Mouse (Mus musculus) heart, adult 8-10 months (tissue): ENCODE results near the gene Mgat2. TPM values are rescaled to one million over a fixed set of nuclear protein-coding genes. Genes with fewer than 3 reads are reported as not detected.
"Not testable (repeated sequence)": the region's sequence is repeated elsewhere in the genome, so short reads cannot be mapped to it uniquely, and the experiment has no call there.

Source experiments
- DNase-seq: peaks from one replicate; pipeline ENCODE4 v3.0.0; 2022; ENCODE audit warnings: low spot score
- total RNA-seq, 4 experiments: library from RNA; stranded (reverse); gene quantifications; 2 replicates each; pipeline ENCODE4 v1.2.4; 2022

Mgat2 gene
- total RNA-seq = 10 to 100 TPM; 16.6 to 19.7 (median 16.9) TPM

DNA sequence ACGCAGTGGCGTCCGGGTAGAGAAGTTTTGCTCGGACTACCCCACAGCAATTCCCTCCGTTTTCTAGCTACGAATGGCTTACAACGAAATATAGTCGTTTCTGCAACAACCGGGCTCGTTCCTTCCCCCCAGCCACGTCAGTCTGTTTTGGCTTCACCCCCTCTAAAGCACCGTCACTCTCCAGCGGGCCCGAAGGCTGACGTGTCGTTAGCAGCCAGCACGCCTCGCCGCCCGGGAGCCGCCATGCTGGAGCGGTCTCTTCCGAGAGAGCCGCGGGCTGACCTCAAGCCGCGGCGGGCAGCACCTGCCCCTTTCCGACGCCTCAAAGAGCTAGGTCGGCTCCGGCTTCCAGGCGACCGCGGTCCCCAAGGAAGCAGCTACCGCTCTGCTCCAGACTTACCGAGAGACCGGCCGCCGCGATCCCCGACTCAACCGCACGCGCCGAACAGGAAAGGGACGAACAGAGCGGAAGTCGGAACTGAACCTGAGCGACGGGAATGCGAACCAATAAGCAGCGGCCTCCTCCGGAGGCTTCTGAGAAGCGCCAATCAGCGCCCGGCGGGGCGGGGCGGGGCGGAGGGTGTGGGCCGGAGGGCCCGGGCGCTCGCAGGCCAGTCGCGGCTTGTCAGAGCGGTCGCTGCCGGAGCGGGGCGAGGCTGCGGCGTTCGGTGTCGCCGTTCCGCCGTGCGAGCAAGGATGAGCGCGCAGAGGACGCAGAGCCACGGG is at the start of gene Mgat2, which contains the start of gene Rpl36al:
Mgat2 (plus strand) TSS at position 575 of the 726 bp plus-strand sequence.
Rpl36al (minus strand) TSS at position 501 of the 726 bp plus-strand sequence.
- DNase-seq = peak; percentile 97

DNA sequence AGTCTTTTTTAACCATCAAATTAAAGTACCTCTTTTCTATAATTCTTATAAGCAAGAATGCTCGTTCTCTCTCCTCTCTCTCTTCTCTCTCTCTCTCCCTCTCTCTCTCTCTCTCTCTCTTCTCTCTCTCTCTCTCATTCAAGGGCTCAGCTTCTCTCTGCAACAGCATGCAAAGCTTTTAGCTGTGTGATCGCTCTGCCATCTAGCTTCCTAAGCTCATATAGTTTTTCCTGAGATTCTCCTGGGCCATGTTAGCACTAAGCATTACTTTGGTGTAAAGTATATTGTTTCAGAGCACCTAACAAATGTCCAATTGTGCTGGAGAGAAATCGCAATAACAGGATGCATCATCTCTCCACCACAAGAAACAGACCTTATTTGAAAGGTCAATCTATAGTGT is 44.8 kb upstream of the Mgat2 start:
- DNase-seq = no peak

DNA sequence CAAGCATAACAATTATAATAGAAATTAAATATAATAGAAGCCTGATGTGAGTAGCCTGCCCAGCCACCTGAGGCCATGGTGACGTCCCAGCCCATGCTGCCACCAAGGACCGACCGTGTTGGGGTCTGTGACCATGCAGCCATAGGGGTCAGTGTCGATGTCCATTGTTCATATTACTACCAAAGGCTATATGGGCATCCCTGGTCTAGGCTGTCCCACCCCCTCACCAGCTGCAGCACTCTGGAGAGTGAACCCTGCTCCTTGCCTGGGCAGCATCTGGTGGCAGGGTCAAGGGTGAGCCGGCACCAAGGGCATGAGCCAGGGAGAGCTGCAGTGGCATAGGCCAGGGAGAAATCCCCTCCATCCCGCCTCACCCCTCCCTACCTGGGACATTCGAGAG is 44.1 kb upstream of the Mgat2 start:
- DNase-seq = no peak

GRCm38 (mm10) chr12:69143460-69143859 is 40.5 kb upstream of the Mgat2 start:
- DNase-seq = no peak

GRCm38 (mm10) chr12:69147166-69147735 is 36.7 kb upstream of the Mgat2 start:
- DNase-seq = peak; percentile 37

- DNase-seq = no peak
These were observed 33.9 kb upstream of the Mgat2 start for GRCm38 (mm10) chr12:69150049-69150448.

DNA sequence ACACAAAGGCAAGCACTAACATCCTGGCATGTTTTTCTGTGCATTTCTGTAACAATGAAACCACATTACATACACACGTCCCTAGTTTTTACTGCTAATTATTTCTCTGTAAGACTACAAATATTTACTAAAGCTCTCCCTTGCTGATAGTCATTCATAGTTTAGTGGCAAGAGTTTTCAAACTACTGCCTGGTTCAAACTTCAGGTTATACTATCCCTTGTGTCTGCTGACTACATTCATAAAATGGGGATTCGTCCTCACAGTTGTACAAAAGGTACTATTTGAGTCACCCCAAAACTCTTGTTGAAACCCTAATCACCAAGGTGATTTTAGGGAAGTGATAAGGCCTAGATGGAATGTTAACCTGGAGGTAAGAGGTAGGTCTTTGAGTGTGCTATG is 28.0 kb upstream of the Mgat2 start:
- no peak for DNase-seq

- DNase-seq = no peak
These were observed 27.5 kb upstream of the Mgat2 start for GRCm38 (mm10) chr12:69156436-69156835.

- DNase-seq = no peak
These were observed 26.9 kb upstream of the Mgat2 start for GRCm38 (mm10) chr12:69157107-69157506.

DNA sequence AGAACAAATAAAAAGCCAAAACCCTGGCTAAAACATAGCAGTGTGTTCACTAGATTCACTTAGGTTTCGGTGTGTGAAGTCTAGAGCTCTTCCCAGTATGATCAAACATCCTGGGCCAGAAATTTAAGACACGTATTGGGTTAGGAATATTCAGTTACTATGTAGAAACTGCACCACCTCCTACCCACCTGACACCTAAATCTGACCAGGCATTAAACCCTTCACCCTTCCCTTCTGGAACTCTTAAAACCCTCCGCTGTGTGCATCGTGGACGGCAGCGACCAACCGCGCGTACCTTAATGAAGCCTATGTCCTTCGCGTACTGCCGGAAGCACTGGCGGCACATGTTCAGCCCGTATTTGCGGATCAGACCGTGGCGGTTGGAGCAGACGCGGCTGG is 25.6 kb upstream of the Mgat2 start:
- no peak for DNase-seq

DNA sequence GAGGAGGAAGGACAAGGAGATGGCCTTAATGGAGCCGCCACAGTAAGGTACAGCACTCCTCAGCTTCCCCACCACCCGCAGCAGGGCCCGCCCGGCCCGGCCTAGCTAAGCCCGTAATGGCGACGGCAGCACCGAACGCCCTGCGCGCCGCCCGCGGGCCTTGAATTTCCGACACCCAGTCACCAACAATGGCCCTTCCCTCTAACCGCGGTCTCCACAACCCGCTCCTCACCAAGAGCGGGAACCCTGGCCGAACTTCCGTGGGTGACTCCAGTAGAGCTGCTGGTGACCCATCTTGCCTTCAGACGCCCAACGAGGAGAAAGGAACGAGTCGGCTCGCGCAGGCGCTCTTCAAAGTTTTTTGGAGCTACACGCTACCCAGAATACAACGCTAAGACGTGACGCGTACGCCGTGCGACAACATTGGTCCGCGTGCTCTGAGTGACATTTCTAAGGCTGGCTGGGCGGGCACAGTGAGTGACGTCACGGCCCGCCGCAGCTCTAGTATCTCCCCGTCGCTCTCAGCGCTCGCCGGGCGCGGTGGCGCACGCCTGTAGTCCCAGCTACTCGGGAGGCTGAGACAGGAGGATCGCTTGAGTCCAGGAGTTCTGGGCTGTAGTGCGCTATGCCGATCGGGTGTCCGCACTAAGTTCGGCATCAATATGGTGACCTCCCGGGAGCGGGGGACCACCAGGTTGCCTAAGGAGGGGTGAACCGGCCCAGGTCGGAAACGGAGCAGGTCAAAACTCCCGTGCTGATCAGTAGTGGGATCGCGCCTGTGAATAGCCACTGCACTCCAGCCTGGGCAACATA is 25.0 kb upstream of the Mgat2 start, which contains the start of gene Rps29:
Rps29 (minus strand) TSS at position 422 of the 813 bp plus-strand sequence.
- peak; percentile 97 for DNase-seq

- peak; percentile 62 for DNase-seq
These were observed 24.4 kb upstream of the Mgat2 start for GRCm38 (mm10) chr12:69159578-69159940.

DNA sequence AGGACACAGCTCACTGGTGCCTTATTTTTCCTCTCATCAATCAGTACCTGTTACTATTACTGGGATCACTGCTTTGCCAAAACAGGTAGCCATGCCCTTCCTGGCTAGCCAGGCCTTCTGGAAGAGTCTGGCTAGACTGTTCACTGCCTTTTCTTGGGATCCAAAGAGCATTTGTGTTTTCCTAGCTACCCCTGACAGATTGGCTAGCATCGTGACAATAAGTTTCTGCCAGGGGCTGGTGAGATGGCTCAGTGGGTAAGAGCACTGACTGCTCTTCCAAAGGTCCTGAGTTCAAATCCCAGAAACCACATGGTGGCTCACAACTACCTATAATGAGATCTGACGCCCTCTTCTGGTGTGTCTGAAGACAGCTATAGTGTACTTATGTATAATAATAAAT is 23.3 kb upstream of the Mgat2 start:
- not testable (repeated sequence) for DNase-seq

DNA sequence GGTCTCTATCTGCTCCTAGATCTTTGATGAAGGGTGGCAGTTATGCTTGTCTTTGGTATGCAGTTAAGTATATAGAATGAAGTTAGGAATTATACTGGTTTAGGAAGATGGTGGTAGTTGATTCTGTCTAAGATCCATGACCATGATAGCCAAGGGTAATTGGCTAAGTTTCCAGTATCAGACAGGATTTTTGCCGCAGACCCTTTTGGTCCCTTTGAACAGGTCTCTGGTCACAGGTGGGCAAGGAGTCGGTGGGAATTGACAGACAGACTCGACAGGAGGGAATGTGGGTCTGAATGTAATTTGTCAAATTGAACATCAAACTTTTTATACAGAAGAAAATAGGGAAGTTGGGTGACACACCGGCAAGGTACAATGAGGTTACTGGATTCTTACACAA is 20.4 kb upstream of the Mgat2 start:
- not testable (repeated sequence) for DNase-seq

- DNase-seq = no peak
These were observed 19.1 kb upstream of the Mgat2 start for GRCm38 (mm10) chr12:69164904-69165303.

DNA sequence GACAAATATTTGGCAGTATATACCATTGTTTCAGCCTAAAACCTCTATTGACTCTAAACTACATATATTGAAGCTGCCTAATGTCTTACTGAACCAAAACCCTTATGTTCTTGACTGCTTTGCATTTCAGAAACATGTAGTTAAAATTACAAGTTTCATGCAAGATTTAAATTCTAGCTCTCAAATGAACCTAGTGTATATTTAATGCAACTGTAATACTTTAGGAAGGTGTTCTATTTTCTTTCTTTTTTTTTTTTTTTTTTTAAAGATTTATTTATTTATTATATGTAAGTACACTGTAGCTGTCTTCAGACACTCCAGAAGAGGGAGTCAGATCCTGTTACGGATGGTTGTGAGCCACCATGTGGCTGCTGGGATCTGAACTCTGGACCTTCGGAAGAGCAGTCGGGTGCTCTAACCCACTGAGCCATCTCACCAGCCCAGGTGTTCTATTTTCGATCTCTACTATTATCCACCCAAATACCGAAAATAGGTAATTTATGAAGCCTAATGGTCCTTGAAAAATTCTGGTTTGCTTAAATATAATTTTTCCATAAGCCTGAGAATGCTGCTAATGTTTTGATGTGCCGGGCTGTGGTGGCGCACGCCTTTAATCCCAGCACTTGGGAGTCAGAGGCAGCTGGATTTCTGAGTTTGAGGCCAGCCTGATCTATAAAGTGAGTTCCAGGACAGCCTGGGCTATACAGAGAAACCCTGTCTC is 16.9 kb upstream of the Mgat2 start:
- not testable (repeated sequence) for DNase-seq

DNA sequence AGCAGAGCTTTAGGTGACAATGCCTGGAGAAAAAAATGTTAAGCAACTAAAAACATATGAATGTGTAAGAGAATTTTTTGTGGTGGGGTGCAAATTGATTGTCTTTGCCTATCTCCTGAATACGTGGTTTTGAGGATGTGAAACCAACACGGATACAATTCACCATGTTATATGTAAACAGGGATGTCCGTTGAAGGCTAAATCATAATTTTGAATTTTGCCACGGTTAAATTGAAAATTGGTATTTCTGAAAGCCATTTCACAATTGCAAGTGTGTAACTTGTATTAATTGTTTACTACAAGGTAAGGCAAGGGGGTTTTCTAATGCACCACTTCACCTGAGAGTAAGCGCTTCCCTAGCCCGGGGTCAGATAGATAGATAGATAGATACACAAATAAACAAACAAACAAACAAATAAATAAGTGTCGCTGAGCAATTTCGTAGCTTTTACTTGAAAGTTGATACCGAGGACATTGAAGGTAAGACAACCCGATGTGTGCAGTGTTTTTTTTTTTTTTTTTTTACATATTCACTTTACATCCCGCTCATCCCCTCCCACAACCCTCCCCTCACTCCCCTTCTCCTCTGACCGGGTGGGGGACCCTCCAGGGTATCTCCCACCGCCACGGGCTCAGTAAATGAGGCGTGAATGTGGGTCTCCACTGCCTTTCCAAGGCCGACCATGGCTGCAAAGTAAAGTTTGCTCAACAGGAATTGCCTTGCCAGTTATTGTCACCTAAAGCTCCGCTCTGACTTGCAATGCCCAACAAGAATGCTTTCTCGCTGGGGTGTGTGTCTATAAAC is 16.1 kb upstream of the Mgat2 start:
- no peak for DNase-seq

- DNase-seq = peak; percentile 78
These were observed 15.4 kb upstream of the Mgat2 start, which contains the start of gene Lrr1 for GRCm38 (mm10) chr12:69168461-69169106. Gene Lrr1 (plus strand): TSS chr12:69168814.

DNA sequence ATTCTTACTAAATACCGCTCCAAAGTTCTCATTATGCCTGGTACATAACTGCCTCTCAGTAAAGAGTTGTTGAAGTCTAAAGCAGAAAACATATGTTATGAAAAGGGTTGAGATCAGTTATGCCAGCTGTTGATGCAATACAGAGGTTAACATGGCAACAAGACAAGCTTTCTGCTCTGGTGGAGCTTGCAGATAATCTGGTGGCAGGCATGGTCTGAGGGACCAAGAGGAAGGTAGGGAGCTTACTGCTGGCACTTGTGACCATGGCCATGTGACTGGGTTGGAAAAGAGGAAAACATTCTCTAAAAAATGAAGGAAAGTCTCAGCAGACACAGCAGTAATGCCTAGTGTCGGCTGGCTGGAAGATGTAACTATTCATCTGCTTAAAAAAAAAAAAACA is 12.7 kb upstream of the Mgat2 start:
- no peak for DNase-seq

DNA sequence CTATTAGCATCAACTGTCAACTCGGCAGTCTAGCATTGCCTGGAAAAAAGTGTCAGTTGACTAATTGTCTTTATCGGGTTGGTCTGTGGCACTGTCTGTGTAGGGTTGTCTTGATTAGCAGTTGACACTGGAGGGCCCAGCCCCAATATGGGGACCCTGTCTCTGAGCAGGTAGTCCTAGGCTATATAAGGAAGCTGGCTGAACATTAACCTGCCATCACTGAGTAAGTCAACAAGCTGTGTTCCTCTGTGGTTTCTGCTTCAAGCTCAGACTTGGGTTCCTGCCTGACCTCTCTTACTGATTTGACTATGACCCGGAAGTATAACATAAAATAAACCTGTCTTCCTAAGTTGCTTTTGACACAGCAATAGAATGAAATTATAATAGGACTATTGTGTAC is 8.0 kb upstream of the Mgat2 start:
- DNase-seq = no peak
